Mouse (Mus musculus): ENCODE measurements at regions not wholly inside any gene's neighbourhood (a gene's known extent, or its start where the extent isn't known, plus 50 kb on each side); places are given as distances from the start of the nearest gene placed in this dataset.

- peak in 1 of 2 experiments; percentile 1 for DNase-seq (ENCODE audit: low spot score in 2 of 2)
These were observed 190.8 kb upstream of the Rora start for GRCm38 (mm10) chr9:68462755-68463154.

GRCm38 (mm10) chr9:68463637-68464304 is 189.8 kb upstream of the Rora start:
- DNase-seq (ENCODE audit: low spot score in 2 of 2) = no peak

GRCm38 (mm10) chr9:68466671-68467070 is 186.9 kb upstream of the Rora start:
- no peak for DNase-seq (ENCODE audit: low spot score in 2 of 2)

- no peak for DNase-seq (ENCODE audit: low spot score in 2 of 2)
These were observed 177.2 kb upstream of the Rora start for GRCm38 (mm10) chr9:68476391-68476790.

- DNase-seq (ENCODE audit: low spot score in 2 of 2) = peak; percentile 6 to 26
These were observed 176.1 kb upstream of the Rora start for GRCm38 (mm10) chr9:68477466-68477865.

- DNase-seq (ENCODE audit: low spot score in 2 of 2) = no peak
These were observed 166.9 kb upstream of the Rora start for GRCm38 (mm10) chr9:68486646-68487045.

GRCm38 (mm10) chr9:68491151-68491550 is 162.4 kb upstream of the Rora start:
- DNase-seq (ENCODE audit: low spot score in 2 of 2) = no peak

- no peak for DNase-seq (ENCODE audit: low spot score in 2 of 2)
These were observed 132.4 kb upstream of the Rora start for GRCm38 (mm10) chr9:68521218-68521617.

GRCm38 (mm10) chr9:68561767-68562552 is 91.6 kb upstream of the Rora start:
- no peak for DNase-seq (ENCODE audit: low spot score in 2 of 2)

GRCm38 (mm10) chr9:68563206-68563605 is 90.4 kb upstream of the Rora start:
- DNase-seq (ENCODE audit: low spot score in 2 of 2) = no peak

GRCm38 (mm10) chr9:68585751-68586150 is 67.8 kb upstream of the Rora start:
- no peak for DNase-seq (ENCODE audit: low spot score in 2 of 2)

GRCm38 (mm10) chr9:68591023-68591422 is 62.6 kb upstream of the Rora start:
- DNase-seq (ENCODE audit: low spot score in 2 of 2) = no peak

- DNase-seq (ENCODE audit: low spot score in 2 of 2) = no peak
These were observed 60.6 kb upstream of the Rora start for GRCm38 (mm10) chr9:68592976-68593375.

GRCm38 (mm10) chr9:68594586-68594985 is 59.0 kb upstream of the Rora start:
- DNase-seq (ENCODE audit: low spot score in 2 of 2) = no peak

Measured in left cerebral cortex, adult 18-20 months (tissue).